In genomic region chr6:144045503-144045902, GRCm38 (mm10) we compare ENCODE assay signal across 9 mouse cellular contexts.
A peak's percentile ranks its signal among the peaks of the same experiment; 100 is the strongest.
DNase-seq lines count a peak whose midpoint lies in the region; ATAC-seq and TF ChIP-seq lines count a peak whose summit lies in the region.
"Had no signal": no experiment of that assay in that cellular context is flagged by ENCODE, and none has a peak within 500 bp of the region (broad histone marks: within the 10 kb centered on the region; RNA-seq: fewer than 3 reads in every experiment).

No protein-coding gene starts in this region.

- H3K36me3 ChIP-seq in heart, postnatal 0 days (replicated peaks; ENCODE audit: control insufficient read depth, insufficient read depth, low read length) = no peaks in the 10 kb centered on the region
- H3K36me3 ChIP-seq in forebrain, postnatal 0 days (ENCODE audit: insufficient read depth) = no peaks in the 10 kb centered on the region
- no peaks in the 10 kb centered on the region for H3K36me3 ChIP-seq in intestine, embryonic 16.5 days (ENCODE audit: control insufficient read depth, insufficient read depth, low read length)

- no peak for TF ChIP-seq CTCF in heart, postnatal 0 days (IDR thresholded peaks at IDR 0.05; ENCODE audit: low read depth)
- no peak for TF ChIP-seq CTCF in cerebellum, adult 2 months (IDR thresholded peaks at IDR 0.05; ENCODE audit: borderline replicate concordance, insufficient read depth, low read depth, low read length)
- no peak for TF ChIP-seq CTCF in forebrain, postnatal 0 days (IDR thresholded peaks at IDR 0.05; ENCODE audit: low read depth)

- peaks cover 4% of the 10 kb centered on the region; the same call in 1 of the 2 replicates for H3K4me1 ChIP-seq in heart, postnatal 0 days (ENCODE audit: control insufficient read depth, insufficient read depth)
- no peaks in the 10 kb centered on the region for H3K4me1 ChIP-seq in cerebellum, adult 2 months (ENCODE audit: control insufficient read depth, insufficient read depth, low read length)
- peaks cover 7% of the 10 kb centered on the region; the same call in 1 of the 2 replicates for H3K4me1 ChIP-seq in forebrain, postnatal 0 days (ENCODE audit: insufficient read depth)
- H3K4me1 ChIP-seq in intestine, embryonic 16.5 days (ENCODE audit: control insufficient read depth, insufficient read depth, low read length) = no peaks in the 10 kb centered on the region

- ATAC-seq in heart, postnatal 0 days (ENCODE audit: insufficient read depth, low read depth) = peak; percentile 53; the same call in 1 of the 2 replicates
- peak; percentile 85 for ATAC-seq in forebrain, postnatal 0 days
- no peak for ATAC-seq in intestine, embryonic 16.5 days

- TF ChIP-seq EP300 in heart, postnatal 0 days (IDR thresholded peaks at IDR 0.05; ENCODE audit: low read depth) = no peak

- peak; percentile 46 for DNase-seq in heart, postnatal 0 days (ENCODE audit: low spot score)
- no peak for DNase-seq in heart, adult 8-10 months (ENCODE audit: low spot score)
- peak; percentile 27 to 59 for DNase-seq in cerebellum, adult 2 months
- DNase-seq in forebrain, postnatal 0 days = peak; percentile 66
- peak; percentile 74 for DNase-seq in lung, postnatal 25 days (ENCODE audit: low spot score)
- DNase-seq in natural killer cell, adult 2 months (ENCODE audit: low spot score in 2 of 2) = no peak
- DNase-seq in adrenal gland, adult 2 months = no peak

- no peaks in the 10 kb centered on the region for H3K9me3 ChIP-seq in heart, postnatal 0 days (replicated peaks; ENCODE audit: control insufficient read depth, low read length)
- no peaks in the 10 kb centered on the region for H3K9me3 ChIP-seq in forebrain, postnatal 0 days (ENCODE audit: low read length)
- no peaks in the 10 kb centered on the region for H3K9me3 ChIP-seq in intestine, embryonic 16.5 days (ENCODE audit: control insufficient read depth, low read length)

- no peak for TF ChIP-seq POLR2A in cerebellum, adult 2 months (IDR thresholded peaks at IDR 0.05; ENCODE audit: borderline replicate concordance, insufficient read depth, low read length)

- H3K27ac ChIP-seq in heart, postnatal 0 days (ENCODE audit: low read depth) = no peak overlapping the region
- H3K27ac ChIP-seq in cerebellum, adult 2 months (ENCODE audit: insufficient read depth, low read length) = no peak overlapping the region
- H3K27ac ChIP-seq in forebrain, postnatal 0 days (ENCODE audit: low read depth, low read length) = 0 out of 2 replicates have a peak overlapping the region, but pooled peaks have one; percentile 29
- H3K27ac ChIP-seq in intestine, embryonic 16.5 days (ENCODE audit: low read length) = no peak overlapping the region
- H3K27ac ChIP-seq: macrophage had no signal

- H3K27me3 ChIP-seq in heart, postnatal 0 days (ENCODE audit: control insufficient read depth, insufficient read depth, low read length) = no peaks in the 10 kb centered on the region
- H3K27me3 ChIP-seq in cerebellum, adult 2 months (ENCODE audit: control insufficient read depth, insufficient read depth, low read length) = no peaks in the 10 kb centered on the region
- H3K27me3 ChIP-seq in forebrain, postnatal 0 days (ENCODE audit: insufficient read depth, low read length) = no peaks in the 10 kb centered on the region
- H3K27me3 ChIP-seq in intestine, embryonic 16.5 days (replicated peaks; ENCODE audit: control insufficient read depth, insufficient read depth, low read length) = no peaks in the 10 kb centered on the region

- no peak overlapping the region for H3K4me2 ChIP-seq in heart, postnatal 0 days (ENCODE audit: low read depth, low read length)
- H3K4me2 ChIP-seq in forebrain, postnatal 0 days (ENCODE audit: low read depth) = peak overlapping the region; percentile 25
- H3K4me2 ChIP-seq in intestine, embryonic 16.5 days (ENCODE audit: low read depth, low read length) = no peak overlapping the region

- H3K9ac ChIP-seq in heart, postnatal 0 days (replicated peaks; ENCODE audit: low read depth, low read length) = no peak overlapping the region
- peak overlapping the region; percentile 39 for H3K9ac ChIP-seq in forebrain, postnatal 0 days
- H3K9ac ChIP-seq in intestine, embryonic 16.5 days (ENCODE audit: low read depth, low read length) = no peak overlapping the region

- WGBS in heart, postnatal 0 days = 36% methylated on average over 9 of the region's 9 CpGs
- 5% methylated on average over 9 of the region's 9 CpGs for WGBS in cerebellum, adult 2 months
- 7% methylated on average over 9 of the region's 9 CpGs for WGBS in forebrain, postnatal 0 days
- WGBS in intestine, embryonic 16.5 days = 50% methylated on average over 9 of the region's 9 CpGs

- no peak overlapping the region for H3K4me3 ChIP-seq in heart, postnatal 0 days (ENCODE audit: low read depth, low read length)
- peak overlapping the region; percentile 25 for H3K4me3 ChIP-seq in cerebellum, adult 2 months (replicated peaks; ENCODE audit: insufficient read depth, low read depth, low read length)
- H3K4me3 ChIP-seq in forebrain, postnatal 0 days (ENCODE audit: low read depth, low read length) = no peak overlapping the region
- no peak overlapping the region for H3K4me3 ChIP-seq in intestine, embryonic 16.5 days (ENCODE audit: low read length)

Comparison
In these comparisons a context has a peak if more than half of its experiments do, and no peak if none do; other contexts are left out.
1. DNase-seq: peak in heart, postnatal 0 days (single experiment), cerebellum, adult 2 months (2 of 2), forebrain, postnatal 0 days (single experiment) and lung, postnatal 25 days (single experiment); none in heart, adult 8-10 months (single experiment), natural killer cell, adult 2 months (0 of 2) and adrenal gland, adult 2 months (single experiment).